Mouse (Mus musculus): Measurements from ENCODE around the gene Rpl36a-ps1.
"Not testable (repeated sequence)": the region's sequence is repeated elsewhere in the genome, so short reads cannot be mapped to it uniquely, and the experiment has no call there.

Rpl36a-ps1 gene

DNA sequence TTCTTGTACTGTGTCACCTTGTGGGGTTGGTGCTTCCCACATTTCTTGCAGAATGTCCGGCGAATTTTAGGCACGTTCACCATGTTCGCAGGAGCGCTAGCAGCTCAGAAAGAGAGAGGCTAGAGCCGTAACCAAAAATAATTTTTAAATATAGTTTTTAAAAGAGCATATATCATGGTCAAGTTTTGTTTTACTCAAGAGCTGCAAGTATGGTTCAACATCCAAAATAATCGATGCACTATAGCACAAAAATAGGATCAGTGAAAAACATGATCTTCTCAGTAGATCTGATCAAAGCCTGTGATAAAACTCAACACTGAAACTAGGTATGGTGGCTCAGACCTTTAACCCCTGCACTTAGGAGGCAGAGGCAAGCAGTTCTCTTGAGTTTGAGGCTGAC is at the start of gene Rpl36a-ps1:
Rpl36a-ps1 (minus strand) TSS at position 101 of the 400 bp plus-strand sequence.
- DNase-seq = no peak

GRCm38 (mm10) chr14:99043499-99043898 is 49.4 kb upstream of the Rpl36a-ps1 start:
- no peak for DNase-seq

GRCm38 (mm10) chr14:99041416-99041815 is 47.3 kb upstream of the Rpl36a-ps1 start:
- no peak for DNase-seq

DNA sequence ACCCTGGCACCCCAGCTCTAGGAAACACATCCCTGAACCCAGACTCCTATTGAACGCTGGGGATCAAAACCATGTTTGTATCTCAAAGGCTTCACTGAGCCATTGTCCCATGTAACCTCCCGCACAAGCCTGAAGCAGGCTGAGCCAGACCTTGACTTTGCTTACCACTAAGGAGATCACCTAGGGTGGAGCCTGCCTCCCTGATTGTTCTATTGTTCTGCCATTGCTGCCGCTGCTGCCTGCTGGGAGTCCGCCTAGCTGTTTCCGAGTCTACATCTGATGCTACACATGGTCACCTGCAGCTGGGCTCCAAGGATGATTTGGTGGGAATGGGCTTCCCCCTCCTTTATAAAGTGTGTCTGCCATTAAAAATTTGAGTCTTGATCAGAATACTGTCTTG is 45.2 kb upstream of the Rpl36a-ps1 start:
- not testable (repeated sequence) for DNase-seq

- no peak for DNase-seq
Observed at GRCm38 (mm10) chr14:99037703-99038102, 43.6 kb upstream of the Rpl36a-ps1 start.

DNA sequence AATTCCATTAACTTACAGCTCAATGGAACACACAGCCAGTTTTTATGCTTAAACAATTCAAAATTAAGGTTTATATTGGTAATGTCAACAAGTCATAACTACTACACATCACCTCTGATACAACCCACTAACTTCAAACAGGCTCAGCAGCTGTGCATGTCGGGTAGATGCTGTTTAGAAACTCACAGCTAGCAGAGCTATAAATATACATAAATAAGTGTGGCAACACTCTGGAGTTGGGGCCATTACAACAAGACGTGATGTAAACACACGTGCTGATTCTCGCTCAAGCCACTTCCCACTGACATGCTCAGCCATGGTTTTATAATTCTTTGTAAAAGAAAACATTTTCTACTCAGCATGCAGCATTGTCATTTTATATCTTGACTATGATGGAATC is 41.9 kb upstream of the Rpl36a-ps1 start:
- no peak for DNase-seq

- DNase-seq = not testable (repeated sequence)
Observed at GRCm38 (mm10) chr14:99034851-99035250, 40.7 kb upstream of the Rpl36a-ps1 start.

GRCm38 (mm10) chr14:99032596-99032995 is 38.5 kb upstream of the Rpl36a-ps1 start:
- no peak for DNase-seq

GRCm38 (mm10) chr14:99031337-99031873 is 37.3 kb upstream of the Rpl36a-ps1 start:
- DNase-seq = no peak

- DNase-seq = no peak
Observed at GRCm38 (mm10) chr14:99029987-99030386, 35.9 kb upstream of the Rpl36a-ps1 start.

DNA sequence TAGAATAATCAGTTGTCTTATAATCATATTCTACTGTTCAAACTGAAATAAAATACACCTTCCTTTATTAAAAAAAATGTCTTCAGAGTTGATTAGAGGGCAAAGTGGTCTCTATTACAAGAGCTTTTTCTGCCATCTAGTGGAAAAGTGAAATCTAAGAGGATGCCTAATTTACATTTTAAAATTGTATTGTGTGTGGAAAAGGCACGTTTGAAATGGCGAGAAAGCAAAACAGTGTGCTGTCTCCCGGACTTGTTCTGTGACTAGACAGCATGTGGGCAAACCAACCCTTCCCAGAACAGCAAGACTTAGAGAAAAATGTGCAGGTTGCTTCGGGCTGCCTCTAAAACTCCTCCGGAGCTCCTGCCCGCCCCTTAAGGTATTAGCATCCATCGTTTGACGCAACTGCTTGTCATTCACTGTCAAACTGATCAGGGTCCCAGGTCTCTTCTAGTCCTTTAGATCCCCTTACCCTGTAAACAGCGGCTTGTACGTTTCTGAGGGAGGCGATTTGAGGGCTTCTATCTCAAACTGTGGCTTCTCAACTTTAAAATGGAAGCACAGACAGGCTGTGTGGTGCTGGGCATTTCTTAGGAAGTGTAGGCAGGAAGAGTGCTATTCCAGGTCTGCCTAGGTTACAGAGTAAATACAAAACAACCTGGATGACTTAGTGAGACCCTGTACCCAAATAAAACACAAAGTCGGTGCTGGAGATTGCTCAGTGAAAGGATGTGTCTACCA is 28.4 kb upstream of the Rpl36a-ps1 start:
- peak; percentile 30 for DNase-seq

DNA sequence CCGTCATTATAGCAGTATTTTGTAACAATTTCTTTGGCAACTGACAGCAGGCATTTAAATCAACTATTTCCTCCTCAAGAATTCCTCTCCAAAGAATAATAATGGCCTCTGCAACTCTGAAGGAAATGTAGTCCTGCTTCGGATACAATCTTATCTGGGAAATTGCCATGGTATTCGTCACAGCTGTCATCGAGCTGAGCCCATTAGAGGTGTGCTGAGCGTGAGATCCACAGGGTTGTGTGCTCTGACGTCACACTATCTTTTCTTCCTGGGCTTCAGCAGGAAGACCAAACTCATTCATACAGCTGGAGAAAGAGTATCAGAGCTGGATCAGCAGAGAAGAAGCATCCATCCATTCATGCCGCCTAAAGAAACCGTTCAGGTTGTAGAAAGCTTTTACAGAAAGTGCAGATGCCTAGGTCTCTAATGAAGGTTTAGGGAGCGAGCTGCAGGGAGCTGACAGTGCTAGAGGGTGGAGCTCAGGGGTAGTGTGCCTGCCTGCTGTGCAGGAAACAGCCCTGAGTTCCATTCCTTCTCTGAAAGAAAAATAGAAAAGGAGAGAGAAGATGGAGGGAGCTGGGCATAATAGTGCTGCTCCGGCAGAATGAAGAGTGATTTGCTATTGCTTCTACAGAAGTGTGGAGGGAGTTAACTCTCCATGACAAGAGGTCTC is 25.2 kb upstream of the Rpl36a-ps1 start:
- no peak for DNase-seq

GRCm38 (mm10) chr14:99018691-99019090 is 24.6 kb upstream of the Rpl36a-ps1 start:
- no peak for DNase-seq

GRCm38 (mm10) chr14:99010920-99011313 is 16.8 kb upstream of the Rpl36a-ps1 start:
- DNase-seq = no peak

GRCm38 (mm10) chr14:99010224-99010919 is 16.3 kb upstream of the Rpl36a-ps1 start:
- DNase-seq = no peak

DNA sequence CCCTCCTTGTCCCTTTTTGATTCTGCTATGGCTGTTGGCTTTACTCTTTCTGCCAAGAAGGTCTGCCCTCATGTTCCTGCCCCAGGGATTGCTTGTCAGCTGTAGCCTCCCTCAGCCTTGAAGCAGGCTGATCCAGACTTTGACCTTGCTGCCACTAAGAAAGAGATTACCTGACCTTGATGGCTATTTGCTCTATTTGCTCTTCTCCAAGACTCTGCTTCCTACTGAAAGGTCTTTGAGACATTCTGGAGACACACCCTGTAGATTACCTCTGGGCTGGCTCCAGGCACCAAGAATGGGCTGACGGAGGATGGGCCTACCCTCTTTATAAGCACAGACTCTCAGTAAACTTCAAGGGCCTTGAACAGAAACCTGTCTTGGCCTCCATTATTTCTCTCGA is 1.6 kb downstream of the Rpl36a-ps1 start:
- no peak for DNase-seq

DNA sequence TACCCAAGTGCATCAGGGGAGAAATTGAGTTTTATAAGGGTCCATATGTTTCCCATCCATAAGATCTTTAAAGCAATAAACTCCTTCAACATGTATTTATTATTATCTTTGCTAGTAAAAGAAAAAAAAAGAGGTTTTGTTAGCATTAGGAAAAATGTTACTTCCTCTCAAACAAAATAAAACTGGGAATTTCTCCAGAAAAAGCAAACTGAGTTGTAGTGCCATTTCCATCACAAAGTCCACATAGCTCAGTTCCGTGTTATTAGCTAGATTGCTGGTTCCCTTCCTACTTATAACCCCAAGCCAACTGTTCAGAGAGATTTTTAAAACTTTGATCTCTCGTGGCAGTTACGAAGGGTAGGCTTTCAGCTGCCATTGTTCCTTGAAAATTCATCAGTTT is 3.5 kb downstream of the Rpl36a-ps1 start:
- no peak for DNase-seq

DNA sequence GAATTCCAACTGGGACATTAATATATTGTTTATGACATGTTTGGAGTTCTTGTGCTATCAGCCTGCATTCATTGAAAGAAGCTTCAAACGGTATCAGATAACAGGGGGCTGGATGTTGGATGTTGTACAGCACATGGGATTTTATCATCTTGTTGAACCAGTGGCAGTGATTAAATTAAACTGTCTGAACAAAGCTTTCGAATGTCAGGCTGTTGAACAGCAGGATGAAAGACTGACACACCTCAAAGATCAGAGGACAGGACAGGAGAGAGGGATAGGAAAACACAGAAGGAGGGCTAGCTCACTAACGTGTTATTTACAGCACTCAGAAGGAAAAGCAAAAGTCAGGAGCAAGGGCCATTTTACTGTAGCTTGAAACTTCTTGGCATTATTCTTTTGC is 4.3 kb downstream of the Rpl36a-ps1 start:
- DNase-seq = no peak

GRCm38 (mm10) chr14:98971921-98972320 is 22.2 kb downstream of the Rpl36a-ps1 start:
- DNase-seq = peak; percentile 26

GRCm38 (mm10) chr14:98958978-98959658 is 35.0 kb downstream of the Rpl36a-ps1 start:
- DNase-seq = peak; percentile 56

DNA sequence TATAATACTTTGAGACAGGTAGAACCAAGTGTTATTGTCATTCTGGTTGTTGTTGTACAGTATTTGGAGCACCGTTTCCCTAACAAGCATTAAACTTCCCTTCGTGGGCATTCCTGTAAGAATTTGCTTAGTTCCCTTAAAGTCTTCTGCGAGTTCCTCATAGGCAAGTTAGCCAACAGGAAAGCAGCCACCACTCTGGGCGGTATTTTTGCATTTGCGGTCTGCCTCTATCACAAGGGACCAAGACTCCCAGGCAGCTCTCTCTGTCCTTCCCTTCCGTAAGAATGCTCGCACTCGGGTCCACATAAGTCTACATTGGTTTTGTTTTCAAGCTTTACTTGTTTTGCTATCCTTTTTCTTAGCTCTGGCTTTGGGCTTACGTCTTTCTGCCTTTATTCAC is 37.3 kb downstream of the Rpl36a-ps1 start:
- no peak for DNase-seq

DNA sequence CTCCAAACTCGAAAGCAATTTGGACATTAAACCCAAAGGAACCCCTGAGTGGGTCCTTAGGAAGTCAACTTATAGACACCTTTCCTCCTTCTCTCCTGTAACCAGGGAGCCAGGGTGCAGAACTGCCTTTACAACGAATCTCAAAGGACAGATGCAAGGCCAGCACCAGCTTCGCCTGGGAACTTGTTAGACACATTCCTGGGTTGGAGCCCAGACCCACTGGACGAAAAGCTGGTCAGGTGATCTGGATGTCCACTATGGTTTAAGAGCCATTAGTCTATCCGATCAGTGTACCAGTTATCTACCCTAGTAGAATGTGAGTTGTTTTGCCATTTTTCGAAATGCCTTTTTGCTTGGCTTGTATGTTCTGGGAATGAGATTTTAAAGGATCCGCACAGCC is 41.7 kb downstream of the Rpl36a-ps1 start:
- DNase-seq = no peak

Measured in retina, postnatal 1 day (tissue).